Mouse (Mus musculus) thymus, adult 2 months (tissue): ENCODE results near the gene Batf. TPM values are rescaled to one million over a fixed set of nuclear protein-coding genes. Genes with fewer than 3 reads are reported as not detected.
"Not testable (repeated sequence)": the region's sequence is repeated elsewhere in the genome, so short reads cannot be mapped to it uniquely, and the experiment has no call there.

ENCODE experiments used
- DNase-seq: peaks from one replicate; pipeline ENCODE4 v3.0.0; 2021
- H3K27ac ChIP-seq: fragments of 200-500 bp; 2 replicates; pipeline ENCODE4 v1.5.1; 2012; ENCODE audit warnings: low read length, control low read depth; ENCODE audit not compliant: control insufficient read depth, insufficient read depth
- H3K27me3 ChIP-seq: fragments of 200-500 bp; 2 replicates; pipeline ENCODE4 v1.6.1; 2012; ENCODE audit warnings: mild to moderate bottlenecking, low read length, moderate library complexity, mixed read lengths; ENCODE audit not compliant: control insufficient read depth, insufficient read depth
- H3K36me3 ChIP-seq: fragments of 200-500 bp; 2 replicates; pipeline ENCODE4 v1.6.1; 2012; ENCODE audit warnings: mild to moderate bottlenecking, low read length, moderate library complexity; ENCODE audit not compliant: control insufficient read depth, insufficient read depth
- H3K4me1 ChIP-seq: fragments of 200-500 bp; replicated peaks from 2 replicates; pipeline ENCODE4 v1.6.1; 2012; ENCODE audit warnings: low read length; ENCODE audit not compliant: control insufficient read depth, insufficient read depth
- H3K4me3 ChIP-seq: fragments of 200-500 bp; 2 replicates; pipeline ENCODE4 v1.5.1; 2012; ENCODE audit warnings: mild to moderate bottlenecking, low read length, control low read depth, moderate library complexity; ENCODE audit not compliant: control insufficient read depth, insufficient read depth
- CTCF ChIP-seq: fragments of 200-500 bp; IDR thresholded peaks from 2 replicates; pipeline ENCODE4 v1.5.1; 2012; ENCODE audit warnings: mild to moderate bottlenecking, control low read depth, low read length, moderate library complexity, borderline replicate concordance; ENCODE audit not compliant: control insufficient read depth, poor library complexity, insufficient read depth; ENCODE audit errors: extremely low read depth
- POLR2A ChIP-seq: fragments of 200-500 bp; IDR thresholded peaks from 2 replicates; pipeline ENCODE4 v1.6.1; 2012; ENCODE audit warnings: mild to moderate bottlenecking, low read length, control low read depth, moderate library complexity; ENCODE audit not compliant: control insufficient read depth, poor library complexity, insufficient read depth; ENCODE audit errors: extremely low read depth
- WGBS: fragments of 180-500 bp; shearing (Covaris S2); methylation state at CpG from one replicate; pipeline ENCODE4 v1.1.7; 2018; 5-methylcytosine and 5-hydroxymethylcytosine counted together
- polyA plus RNA-seq: library from polyadenylated mRNA; depleted of rRNA; stranded (reverse); fragments of >200 nt; gene quantifications from 2 replicates; pipeline ENCODE4 v1.2.3, GENCODE M21; 2012

Gene Batf
- polyA plus RNA-seq, 1 experiment, result 14.9 TPM

DNA sequence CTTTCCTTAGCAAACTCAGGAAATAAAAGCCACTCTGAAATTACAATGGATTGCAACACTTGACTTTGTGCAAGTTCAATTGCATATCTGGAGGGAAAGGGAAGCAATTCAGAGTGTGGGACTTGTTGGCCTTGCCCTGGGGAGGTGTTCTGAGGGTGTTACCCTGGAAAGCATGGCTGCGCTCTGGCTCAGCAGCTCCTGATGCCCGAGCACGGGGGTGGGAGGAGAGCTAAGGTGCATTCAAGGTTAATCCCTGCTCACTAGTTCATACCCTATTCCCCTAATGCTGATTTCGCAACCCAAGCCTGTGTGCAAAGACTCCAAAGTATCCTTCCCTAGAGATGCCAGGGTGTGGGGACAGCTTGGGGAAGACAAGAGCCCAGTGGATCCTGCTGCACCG lies 42.7 kb upstream of the Batf start:
- Histone ChIP-seq H3K4me1 (peaks cover 30% of the 10 kb centered on the region), H3K4me3 (no peak overlapping the region), H3K36me3 (no peaks in the 10 kb centered on the region), H3K27me3 (no peaks in the 10 kb centered on the region), H3K27ac (no peak overlapping the region)
- DNase-seq, result no peak
- 87% methylated on average over 5 of the region's 5 CpGs for WGBS
- TF ChIP-seq CTCF (no peak), POLR2A (no peak)

DNA sequence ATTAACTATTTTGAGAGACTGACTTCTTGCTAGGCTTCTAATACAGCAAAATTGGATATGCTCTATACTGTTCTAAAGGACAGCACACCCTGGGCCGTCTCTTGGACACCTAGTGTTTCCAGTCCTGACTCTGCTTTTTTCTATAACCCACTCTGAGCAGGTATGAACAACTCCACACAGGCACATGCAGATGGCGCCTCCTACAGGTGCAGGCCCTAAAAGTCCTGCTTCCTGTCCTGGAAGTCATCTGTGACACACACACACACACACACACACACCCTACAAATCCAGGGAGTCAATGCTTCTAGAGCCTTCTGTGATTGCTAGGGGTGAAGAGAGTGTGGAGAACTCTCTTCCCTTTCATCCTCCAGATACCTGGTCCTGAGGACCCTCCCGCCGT lies 40.8 kb upstream of the Batf start:
- WGBS, result 92% methylated on average over 4 of the region's 4 CpGs
- no peak overlapping the region for H3K27ac ChIP-seq
- no peak overlapping the region for H3K4me3 ChIP-seq
- no peaks in the 10 kb centered on the region for H3K36me3 ChIP-seq
- H3K27me3 ChIP-seq, result no peaks in the 10 kb centered on the region
- peak; percentile 73 for DNase-seq
- peaks cover 18% of the 10 kb centered on the region for H3K4me1 ChIP-seq
- TF ChIP-seq POLR2A (no peak), CTCF (no peak; the same call in 1 of the 2 replicates)

DNA sequence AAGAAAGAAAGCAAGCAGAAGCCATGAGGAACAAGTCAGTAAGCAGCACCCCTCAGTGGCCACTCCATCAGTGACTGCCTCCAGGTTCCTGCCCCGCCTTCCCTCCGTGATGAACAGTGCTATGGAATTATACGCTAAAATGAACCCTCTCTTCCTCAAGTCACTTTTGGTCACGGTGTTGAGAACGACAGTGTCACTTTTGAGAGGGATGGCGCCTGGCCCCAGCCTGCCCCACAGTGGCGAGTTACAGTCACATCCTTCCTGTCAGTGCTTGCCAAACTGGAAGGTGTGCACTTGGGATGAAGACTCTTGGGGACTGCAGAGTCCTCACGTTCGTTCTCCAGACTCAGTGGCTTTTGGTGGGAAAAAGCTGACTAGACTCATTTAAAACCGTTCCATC lies 39.1 kb upstream of the Batf start:
- Histone ChIP-seq H3K4me3 (no peak overlapping the region), H3K4me1 (peaks cover 6% of the 10 kb centered on the region), H3K27ac (no peak overlapping the region), H3K36me3 (no peaks in the 10 kb centered on the region), H3K27me3 (no peaks in the 10 kb centered on the region)
- 25% methylated on average over 10 of the region's 10 CpGs for WGBS
- peak; percentile 55 for DNase-seq
- TF ChIP-seq POLR2A, result no peak
- TF ChIP-seq CTCF, result peak; percentile 71; the same call in 1 of the 2 replicates

DNA sequence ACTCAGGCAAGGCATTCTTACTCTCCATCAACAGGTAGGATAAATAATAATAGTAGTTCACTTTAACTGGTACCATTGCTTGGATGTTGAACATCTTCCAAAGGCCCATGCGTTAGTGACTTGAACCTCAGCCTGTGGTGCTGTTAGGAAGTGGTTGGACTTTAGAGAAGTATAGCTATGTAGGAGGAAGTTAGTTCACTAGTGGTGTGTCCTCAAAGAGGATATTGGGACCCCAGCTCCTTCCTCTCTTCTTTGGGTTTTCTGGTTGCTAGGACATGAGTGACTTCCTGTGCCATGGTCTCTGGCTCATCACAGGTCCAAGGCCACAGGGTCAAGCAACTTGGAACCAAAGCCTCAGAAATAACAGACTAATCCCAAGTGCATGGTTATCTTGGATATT lies 38.5 kb upstream of the Batf start:
- Histone ChIP-seq H3K27me3 (no peaks in the 10 kb centered on the region), H3K27ac (no peak overlapping the region), H3K36me3 (no peaks in the 10 kb centered on the region), H3K4me3 (no peak overlapping the region), H3K4me1 (peaks cover 6% of the 10 kb centered on the region)
- no peak for DNase-seq
- no peak for TF ChIP-seq POLR2A
- no peak for TF ChIP-seq CTCF
- 13% methylated on average over 1 of the region's 1 CpGs for WGBS

DNA sequence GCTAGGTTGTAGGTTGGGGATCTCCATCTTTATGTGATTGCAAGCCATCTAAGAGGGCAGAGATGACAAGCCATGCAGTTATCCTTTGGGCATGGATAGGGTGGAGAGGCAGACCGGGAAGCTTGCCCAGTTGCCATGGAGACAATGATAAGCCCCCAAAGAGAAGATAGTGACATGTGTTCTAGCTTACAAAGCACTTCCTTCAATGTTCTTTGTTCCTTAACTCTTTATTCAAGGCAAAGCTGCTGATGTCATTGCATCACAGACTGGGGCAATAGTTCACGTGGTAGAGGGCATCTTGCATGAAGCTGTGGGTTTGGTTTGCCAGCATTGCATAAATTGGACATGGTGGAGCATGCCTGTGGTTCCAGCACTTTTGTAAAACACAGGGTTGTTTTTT lies 27.1 kb upstream of the Batf start:
- Histone ChIP-seq H3K27me3 (no peaks in the 10 kb centered on the region), H3K4me1 (peaks cover 19% of the 10 kb centered on the region), H3K27ac (no peak overlapping the region), H3K4me3 (no peak overlapping the region), H3K36me3 (no peaks in the 10 kb centered on the region)
- WGBS, result 56% methylated on average over 2 of the region's 2 CpGs
- DNase-seq, result no peak
- TF ChIP-seq POLR2A (no peak), CTCF (no peak)

DNA sequence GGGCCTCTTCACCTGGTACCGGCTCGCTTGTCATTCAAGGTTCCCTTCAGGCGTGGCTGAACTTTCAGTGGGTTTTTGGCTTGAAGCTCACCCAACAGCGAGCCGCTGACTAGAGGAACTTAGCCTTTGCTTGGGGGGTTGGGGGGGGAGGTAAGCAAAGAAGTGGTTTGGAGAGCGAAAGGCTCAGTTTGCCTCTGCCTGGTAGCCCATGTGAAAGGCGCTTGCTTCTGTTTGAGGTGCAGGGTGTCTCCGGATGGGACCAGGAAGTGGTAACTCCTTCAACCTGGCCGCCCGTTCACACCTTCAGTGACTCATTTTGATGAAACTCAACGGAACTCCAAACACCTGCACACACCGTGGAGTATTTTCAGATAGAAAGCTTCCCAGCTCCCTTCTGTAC lies 25.6 kb upstream of the Batf start:
- Histone ChIP-seq H3K27me3 (no peaks in the 10 kb centered on the region), H3K4me1 (peaks cover 19% of the 10 kb centered on the region), H3K27ac (peak overlapping the region; percentile 30), H3K4me3 (no peak overlapping the region), H3K36me3 (no peaks in the 10 kb centered on the region)
- DNase-seq, result peak; percentile 30
- TF ChIP-seq CTCF (no peak), POLR2A (no peak)
- WGBS, result 6% methylated on average over 12 of the region's 12 CpGs

DNA sequence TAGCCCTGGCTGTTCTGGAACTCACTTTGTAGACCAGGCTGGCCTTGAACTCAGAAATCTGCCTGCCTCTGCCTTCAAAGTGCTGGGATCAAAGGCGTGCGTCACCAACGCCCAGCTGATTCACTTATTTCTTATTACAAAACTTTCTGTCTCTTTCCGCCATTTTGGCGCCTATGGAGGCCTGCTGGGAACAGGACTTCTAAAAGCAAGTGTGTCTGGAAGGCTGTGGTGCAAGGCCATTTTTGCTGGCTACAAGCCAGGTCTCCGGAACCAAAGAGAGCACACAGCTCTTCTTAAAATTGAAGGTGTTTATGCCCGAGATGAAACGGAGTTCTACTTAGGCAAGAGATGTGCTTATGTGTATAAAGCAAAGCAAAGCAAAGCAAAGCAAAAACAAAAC lies 24.2 kb upstream of the Batf start:
- H3K4me1 ChIP-seq, result peaks cover 19% of the 10 kb centered on the region
- 92% methylated on average over 8 of the region's 8 CpGs for WGBS
- not testable (repeated sequence) for H3K36me3 ChIP-seq, H3K27me3 ChIP-seq, H3K27ac ChIP-seq, H3K4me3 ChIP-seq, DNase-seq

DNA sequence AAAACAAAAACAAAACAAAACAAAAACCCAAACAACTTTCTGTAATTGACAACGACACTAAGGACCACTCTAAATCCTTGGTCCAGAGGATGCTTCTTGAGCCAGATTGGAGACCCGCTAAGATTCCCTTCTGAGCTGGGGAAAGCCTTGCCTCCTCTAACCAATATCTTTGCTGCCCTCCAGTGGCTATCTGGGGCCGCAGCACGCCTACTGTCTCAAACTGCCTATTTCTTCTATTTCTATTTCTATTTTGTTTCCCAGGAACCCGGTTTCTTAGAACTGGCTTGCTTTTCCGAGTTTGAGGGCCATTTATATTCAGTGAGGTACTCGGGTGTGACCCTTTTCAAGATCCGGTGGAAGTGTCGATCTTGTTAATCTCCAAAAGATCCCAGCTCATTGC lies 23.6 kb upstream of the Batf start:
- TF ChIP-seq CTCF, result no peak
- TF ChIP-seq POLR2A, result no peak
- H3K36me3 ChIP-seq, result no peaks in the 10 kb centered on the region
- no peak overlapping the region for H3K4me3 ChIP-seq
- no peaks in the 10 kb centered on the region for H3K27me3 ChIP-seq
- DNase-seq, result peak; percentile 72
- H3K27ac ChIP-seq, result no peak overlapping the region
- H3K4me1 ChIP-seq, result peaks cover 19% of the 10 kb centered on the region
- WGBS, result 2% methylated on average over 9 of the region's 9 CpGs
